Mouse (Mus musculus) CD4-positive, CD25-positive, alpha-beta regulatory T cell, adult 9 weeks (primary cell): Measurements from ENCODE around the gene Reep6. TPM values are rescaled to one million over a fixed set of nuclear protein-coding genes. Genes with fewer than 3 reads are reported as not detected.

ENCODE experiments used
- polyA plus RNA-seq: library from polyadenylated mRNA; unstranded; fragments of 100-300 nt; shearing (Covaris generic); gene quantifications from one replicate; pipeline ENCODE4 v1.2.1, GENCODE M21; 2017

The Reep6 gene
- not detected for polyA plus RNA-seq

GRCm38 (mm10) chr10:80329273-80330081, at the start of gene Reep6, which contains the start of gene Pcsk4:
TSS of gene Reep6 (plus strand) at chr10:80329953.
TSS of gene Pcsk4 (minus strand) at chr10:80329498.

GRCm38 (mm10) chr10:80292251-80293146, 37.3 kb upstream of the Reep6 start, which contains the start of gene Rps15:
TSS of gene Rps15 (plus strand) at chr10:80292453.

GRCm38 (mm10) chr10:80295618-80296425, 33.9 kb upstream of the Reep6 start, which contains the start of gene Apc2:
TSS of gene Apc2 (plus strand) at chr10:80295977.

GRCm38 (mm10) chr10:80320340-80320760, 9.4 kb upstream of the Reep6 start, which contains the start of gene 2310011J03Rik:
TSS of gene 2310011J03Rik (minus strand) at chr10:80320537.

GRCm38 (mm10) chr10:80348244-80348781, 18.6 kb downstream of the Reep6 start, which contains the start of gene Adamtsl5:
TSS of gene Adamtsl5 (minus strand) at chr10:80348412.

GRCm38 (mm10) chr10:80356001-80356682, 26.4 kb downstream of the Reep6 start, which contains the start of gene Plk5:
TSS of gene Plk5 (plus strand) at chr10:80356459.

Other genes starting within 250 kb of the Reep6 start
- gene Sbno2, start 224.4 kb upstream of the Reep6 start, polyA plus RNA-seq, result 71.4 TPM
- 10.0 TPM for gene Stk11, start 214.2 kb upstream of the Reep6 start, polyA plus RNA-seq
- 362 TPM for gene Atp5d, start 191.3 kb upstream of the Reep6 start, polyA plus RNA-seq
- gene Cbarp, start 189.1 kb upstream of the Reep6 start, polyA plus RNA-seq, result 2.3 TPM
- 1.5 TPM for gene Midn, start 181.7 kb upstream of the Reep6 start, polyA plus RNA-seq
- 293 TPM for gene Cirbp, start 164.0 kb upstream of the Reep6 start, polyA plus RNA-seq
- gene 1600002K03Rik, start 157.0 kb upstream of the Reep6 start, polyA plus RNA-seq, result 32.8 TPM
- 0.38 TPM for gene Efna2, start 150.5 kb upstream of the Reep6 start, polyA plus RNA-seq
- 130 TPM for gene Mum1, start 103.5 kb upstream of the Reep6 start, polyA plus RNA-seq
- gene Ndufs7, start 80.8 kb upstream of the Reep6 start, polyA plus RNA-seq, result 347 TPM
- gene Gamt, start 68.9 kb upstream of the Reep6 start, polyA plus RNA-seq, result 1.8 TPM
- 40.9 TPM for gene Dazap1, start 68.5 kb upstream of the Reep6 start, polyA plus RNA-seq
- gene Rps15, start 37.5 kb upstream of the Reep6 start, polyA plus RNA-seq, result 1,130 TPM
- 0.33 TPM for gene Apc2, start 34.0 kb upstream of the Reep6 start, polyA plus RNA-seq
- gene 2310011J03Rik, start 9.4 kb upstream of the Reep6 start, polyA plus RNA-seq, result 91.4 TPM
- 26.0 TPM for gene Pcsk4, start 455 bp upstream of the Reep6 start, polyA plus RNA-seq
- gene Adamtsl5, start 18.5 kb downstream of the Reep6 start, polyA plus RNA-seq, result not detected
- gene Plk5, start 26.5 kb downstream of the Reep6 start, polyA plus RNA-seq, result not detected
- gene Mex3d, start 57.7 kb downstream of the Reep6 start, polyA plus RNA-seq, result 0.21 TPM
- gene Mbd3, start 69.6 kb downstream of the Reep6 start, polyA plus RNA-seq, result 25.0 TPM
- gene Uqcr11, start 76.9 kb downstream of the Reep6 start, polyA plus RNA-seq, result 318 TPM
- 15.8 TPM for gene Tcf3, start 103.7 kb downstream of the Reep6 start, polyA plus RNA-seq
- not detected for gene Onecut3, start 164.9 kb downstream of the Reep6 start, polyA plus RNA-seq
- gene Atp8b3, start 209.2 kb downstream of the Reep6 start, polyA plus RNA-seq, result not detected
- 38.4 TPM for gene Rexo1, start 231.6 kb downstream of the Reep6 start, polyA plus RNA-seq
- 0.87 TPM for gene Klf16, start 247.4 kb downstream of the Reep6 start, polyA plus RNA-seq